ENCODE assay signal across 20 mouse cellular contexts in genomic region chr1:141338073-141338472, GRCm38 (mm10).
DNase-seq lines count a peak whose midpoint lies in the region; ATAC-seq lines count a peak whose summit lies in the region.
"Had no signal": no experiment of that assay in that cellular context is flagged by ENCODE, and none has a peak within 500 bp of the region (broad histone marks: within the 10 kb centered on the region; RNA-seq: fewer than 3 reads in every experiment).

No protein-coding gene starts in this region.

- H3K9me3 ChIP-seq in forebrain, embryonic 16.5 days (ENCODE audit: control insufficient read depth, low read length), result 0 out of 2 replicates have a peak, but pooled peaks cover under 1% of the 10 kb centered on the region
- no peaks in the 10 kb centered on the region for H3K9me3 ChIP-seq in hindbrain, embryonic 16.5 days (ENCODE audit: control insufficient read depth, low read length)
- H3K9me3 ChIP-seq: embryonic facial prominence, embryonic 13.5 days; heart, embryonic 15.5 days had no signal

- no peak overlapping the region for H3K4me2 ChIP-seq in forebrain, embryonic 16.5 days (ENCODE audit: low read length)
- no peak overlapping the region for H3K4me2 ChIP-seq in hindbrain, embryonic 16.5 days (ENCODE audit: low read length)
- H3K4me2 ChIP-seq: embryonic facial prominence, embryonic 13.5 days; heart, embryonic 11.5 days; heart, embryonic 15.5 days; hindbrain, embryonic 14.5 days had no signal

- no peak overlapping the region for H3K9ac ChIP-seq in forebrain, embryonic 16.5 days (replicated peaks; ENCODE audit: low read depth, low read length)
- H3K9ac ChIP-seq in hindbrain, embryonic 16.5 days (ENCODE audit: low read depth, low read length), result no peak overlapping the region
- H3K9ac ChIP-seq: embryonic facial prominence, embryonic 13.5 days; heart, embryonic 15.5 days; hindbrain, embryonic 14.5 days had no signal

- H3K27me3 ChIP-seq in forebrain, embryonic 16.5 days (replicated peaks; ENCODE audit: control insufficient read depth, insufficient read depth, low read length), result no peaks in the 10 kb centered on the region
- H3K27me3 ChIP-seq in hindbrain, embryonic 16.5 days (replicated peaks; ENCODE audit: control insufficient read depth, insufficient read depth, low read length), result no peaks in the 10 kb centered on the region
- H3K27me3 ChIP-seq: embryonic facial prominence, embryonic 13.5 days; heart, embryonic 15.5 days had no signal

- H3K27ac ChIP-seq in forebrain, embryonic 16.5 days (ENCODE audit: low read length), result no peak overlapping the region
- H3K27ac ChIP-seq in hindbrain, embryonic 16.5 days (ENCODE audit: low read depth, low read length), result no peak overlapping the region
- H3K27ac ChIP-seq: embryonic facial prominence, embryonic 13.5 days; heart, adult 2 months; heart, embryonic 15.5 days; hindbrain, embryonic 14.5 days had no signal

- H3K4me3 ChIP-seq in forebrain, embryonic 16.5 days (replicated peaks; ENCODE audit: low read length), result no peak overlapping the region
- no peak overlapping the region for H3K4me3 ChIP-seq in hindbrain, embryonic 16.5 days (ENCODE audit: low read length)
- H3K4me3 ChIP-seq: embryonic facial prominence, embryonic 13.5 days; heart, adult 2 months; heart, embryonic 15.5 days had no signal

- peak; percentile 7 for DNase-seq in layer of hippocampus, adult 11-12 months (ENCODE audit: low spot score)
- no peak for DNase-seq in layer of hippocampus, postnatal 25 days (ENCODE audit: extremely low spot score in 1 of 2, low spot score in 1 of 2)
- DNase-seq in layer of hippocampus, adult 8-10 months (ENCODE audit: low spot score in 2 of 2), result peak; percentile 8 to 23
- no peak for DNase-seq in lung, postnatal 36 days
- DNase-seq in gastrocnemius, adult 8-10 months (ENCODE audit: low spot score in 2 of 2), result no peak
- DNase-seq: adrenal gland, adult 2 months; adrenal gland, postnatal 25 days; cerebellum, adult 11-12 months; cerebellum, adult 9-10 months; cerebellum, postnatal 25 days; gastrocnemius, postnatal 14 days; heart, adult 2 months; heart, postnatal 14 days; kidney, adult 18-20 months had no signal

- 61% methylated on average over 1 of the region's 1 CpGs for WGBS in forebrain, embryonic 16.5 days
- WGBS in hindbrain, embryonic 16.5 days, result 78% methylated on average over 1 of the region's 1 CpGs

- ATAC-seq in forebrain, embryonic 16.5 days, result peak; percentile 84
- ATAC-seq in hindbrain, embryonic 16.5 days, result no peak

- H3K36me3 ChIP-seq in forebrain, embryonic 16.5 days (ENCODE audit: control insufficient read depth, insufficient read depth), result no peaks in the 10 kb centered on the region
- no peaks in the 10 kb centered on the region for H3K36me3 ChIP-seq in hindbrain, embryonic 16.5 days (ENCODE audit: control insufficient read depth, insufficient read depth, low read length)
- H3K36me3 ChIP-seq: embryonic facial prominence, embryonic 13.5 days; heart, embryonic 15.5 days had no signal

- H3K4me1 ChIP-seq in forebrain, embryonic 16.5 days (replicated peaks; ENCODE audit: control insufficient read depth, insufficient read depth, low read length), result no peaks in the 10 kb centered on the region
- H3K4me1 ChIP-seq in hindbrain, embryonic 16.5 days (ENCODE audit: control insufficient read depth, insufficient read depth, low read depth, low read length), result no peaks in the 10 kb centered on the region
- H3K4me1 ChIP-seq: embryonic facial prominence, embryonic 13.5 days; heart, embryonic 15.5 days had no signal

Comparison
In these comparisons a context has a peak if more than half of its experiments do, and no peak if none do; other contexts are left out.
1. DNase-seq: peak in layer of hippocampus, adult 11-12 months (single experiment) and layer of hippocampus, adult 8-10 months (2 of 2); none in layer of hippocampus, postnatal 25 days (0 of 2), lung, postnatal 36 days (single experiment) and gastrocnemius, adult 8-10 months (0 of 2).